Mouse (Mus musculus) MEL-GATA-1-ER (cell line): Measurements from ENCODE around the gene Ap4b1.

Experiments
- DNase-seq: peaks from one replicate; pipeline ENCODE4 v3.0.0-alpha.2; 2012; ENCODE audit warnings: low read depth; ENCODE audit errors: extremely low read depth

The Ap4b1 gene

DNA sequence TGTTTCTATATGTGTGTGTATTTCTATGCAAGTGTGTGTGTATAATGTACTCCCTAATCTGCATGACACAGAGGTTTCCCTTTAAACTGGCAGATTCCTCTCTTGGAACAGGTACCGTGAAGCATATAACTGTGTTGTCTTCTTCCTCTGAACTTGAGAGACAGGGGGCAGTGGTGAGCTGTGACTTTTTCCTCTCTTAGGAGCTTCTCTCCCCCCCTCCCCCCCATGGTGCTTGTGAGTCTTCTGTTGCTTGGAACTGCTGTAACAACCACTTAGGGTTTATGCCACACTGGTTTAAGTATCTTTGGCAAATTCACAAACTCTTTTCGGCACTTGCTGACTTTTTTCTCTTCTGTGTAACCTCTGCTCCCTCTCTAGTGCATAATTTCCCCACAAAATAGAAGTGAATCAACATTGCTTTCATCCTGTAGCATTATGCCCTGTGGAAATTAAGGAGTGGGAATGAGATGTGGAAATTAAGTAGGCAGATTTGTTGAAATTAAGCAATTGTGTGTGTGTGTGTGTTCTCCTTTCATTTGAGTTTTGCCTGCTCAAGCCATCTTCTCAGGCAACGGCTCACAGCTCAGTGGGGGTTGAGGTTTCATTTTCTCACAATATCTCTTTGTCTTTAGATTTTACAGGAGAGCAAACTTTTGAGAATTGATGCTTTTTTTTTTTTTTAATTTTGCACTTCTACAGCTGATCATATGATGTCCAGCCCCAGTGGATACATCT, 43.4 kb downstream of the Ap4b1 start:
- DNase-seq: peak; percentile 62

DNA sequence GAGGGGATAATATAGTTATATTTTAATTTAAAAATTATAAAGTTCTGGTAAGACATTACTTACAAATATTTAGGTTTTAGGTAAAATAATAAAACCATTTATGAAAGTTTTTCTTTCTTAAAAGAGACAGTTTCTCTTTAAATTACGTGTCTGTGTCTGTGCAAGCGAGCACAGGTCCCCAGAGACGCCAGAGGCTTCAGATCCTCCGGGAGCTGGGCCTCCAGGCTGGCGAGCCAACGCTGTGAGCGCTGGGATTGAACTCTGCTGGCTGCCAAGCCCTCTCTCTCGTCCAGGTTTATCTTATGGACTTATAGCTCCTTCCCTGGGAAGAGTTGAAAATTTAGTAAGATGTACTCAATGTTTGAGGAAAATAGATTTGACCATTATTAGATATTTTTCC, 44.5 kb downstream of the Ap4b1 start:
- no peak for DNase-seq

DNA sequence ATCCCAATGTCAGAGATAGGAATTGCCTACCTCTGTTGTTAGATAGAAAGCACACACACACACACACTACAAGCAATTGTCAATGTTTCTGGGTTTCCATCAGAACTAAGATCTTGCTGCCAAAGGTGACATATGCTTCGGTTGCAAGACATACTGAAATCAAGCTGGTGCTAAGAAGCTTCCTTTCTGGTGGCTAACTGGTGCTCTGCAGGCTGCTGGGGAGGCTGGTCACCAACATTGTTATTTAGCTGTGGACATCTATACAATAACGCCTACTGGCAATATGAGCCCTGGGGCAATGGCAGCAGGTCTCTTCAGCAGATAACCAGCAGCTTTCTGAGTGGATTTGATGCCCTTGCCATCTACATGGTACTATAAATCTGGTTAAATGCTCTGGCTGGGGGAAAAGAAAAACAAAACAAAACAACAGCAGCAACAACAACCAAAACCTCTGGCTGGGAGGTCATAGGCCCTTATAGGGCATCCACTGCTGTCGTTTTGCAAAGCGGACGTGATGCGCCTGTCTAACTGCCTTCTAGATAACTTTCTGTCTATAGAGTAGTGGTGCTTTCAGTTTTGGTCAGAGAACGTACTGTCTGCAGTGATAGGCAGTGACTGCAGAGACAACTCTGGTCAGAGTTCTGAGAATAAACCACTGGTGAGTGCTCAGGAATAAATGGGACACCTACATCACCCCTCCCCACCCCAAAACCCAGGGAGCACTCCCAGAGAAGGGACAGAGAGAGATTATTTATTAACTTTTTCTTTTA, 47.9 kb downstream of the Ap4b1 start:
- no peak for DNase-seq

GRCm38 (mm10) chr3:103857977-103858563, 48.8 kb downstream of the Ap4b1 start:
- no peak for DNase-seq

GRCm38 (mm10) chr3:103858881-103859801, 49.8 kb downstream of the Ap4b1 start, which contains the start of gene Ptpn22:
Gene Ptpn22 (plus strand): TSS chr3:103859795.
- no peak for DNase-seq

- DNase-seq: no peak
Measured at GRCm38 (mm10) chr3:103859851-103860391, 50.6 kb downstream of the Ap4b1 start.

- DNase-seq: no peak
Measured at GRCm38 (mm10) chr3:103862721-103863220, 53.5 kb downstream of the Ap4b1 start.

DNA sequence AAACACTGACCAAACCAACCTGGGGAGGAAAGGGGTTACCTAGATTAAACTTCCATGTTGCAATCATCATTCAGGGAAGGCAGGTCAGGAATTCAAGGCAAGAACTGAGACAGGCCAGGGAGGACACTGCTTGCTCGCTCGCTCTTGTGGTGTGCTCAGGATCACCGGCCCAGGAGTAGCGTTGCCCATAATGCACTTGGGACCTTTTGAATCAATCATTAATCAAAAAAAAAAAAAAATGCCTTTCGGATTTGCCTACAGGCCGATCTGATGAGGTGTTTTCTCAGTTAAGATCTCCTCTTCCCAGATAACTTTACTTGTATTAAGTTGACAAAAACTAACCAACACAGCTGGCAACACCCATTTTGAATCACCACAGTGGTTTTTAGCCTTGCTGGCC, 54.9 kb downstream of the Ap4b1 start:
- no peak for DNase-seq

- DNase-seq: no peak
Measured at GRCm38 (mm10) chr3:103867424-103867971, 58.2 kb downstream of the Ap4b1 start.

- DNase-seq: no peak
Measured at GRCm38 (mm10) chr3:103868008-103868407, 58.7 kb downstream of the Ap4b1 start.
